Mouse (Mus musculus) midbrain, postnatal 0 days (tissue): ENCODE results near the gene Elfn2. TPM values are rescaled to one million over a fixed set of nuclear protein-coding genes. Genes with fewer than 3 reads are reported as not detected.

ENCODE experiments used
- ATAC-seq: fragments of 200-750 bp; cut with Nextera tagmentation; 2 replicates; pipeline ENCODE4 v1.8.0; 2017; ENCODE audit warnings: moderate number of reproducible peaks, mild to moderate bottlenecking, moderate TSS enrichment, moderate library complexity; ENCODE audit not compliant: low FRiP score
- DNase-seq: peaks from one replicate; pipeline ENCODE4 v3.0.0-alpha.2; 2015; ENCODE audit warnings: low spot score
- H3K27ac ChIP-seq: fragments of 300-500 bp; sonication (generic); 2 replicates; pipeline ENCODE4 v1.5.1; 2014; ENCODE audit warnings: low read depth, mild to moderate bottlenecking, low read length, mixed read lengths
- H3K27me3 ChIP-seq: fragments of 300-500 bp; sonication (generic); 2 replicates; pipeline ENCODE4 v1.6.1; 2014; ENCODE audit warnings: low read length, control low read depth, mixed read lengths; ENCODE audit not compliant: insufficient read depth
- H3K36me3 ChIP-seq: fragments of 300-500 bp; sonication (generic); 2 replicates; pipeline ENCODE4 v1.6.1; 2014; ENCODE audit warnings: low read length, control low read depth, mixed read lengths; ENCODE audit not compliant: insufficient read depth
- H3K4me1 ChIP-seq: fragments of 300-500 bp; sonication (generic); 2 replicates; pipeline ENCODE4 v1.6.1; 2014; ENCODE audit warnings: mild to moderate bottlenecking, control low read depth, antibody characterized with exemption, low read length, mixed read lengths; ENCODE audit not compliant: insufficient read depth
- H3K4me2 ChIP-seq: fragments of 300-500 bp; sonication (generic); 2 replicates; pipeline ENCODE4 v1.6.1; 2014; ENCODE audit warnings: low read depth, mild to moderate bottlenecking, low read length, mixed read lengths; ENCODE audit not compliant: poor library complexity, severe bottlenecking
- H3K4me3 ChIP-seq: fragments of 300-500 bp; sonication (generic); 2 replicates; pipeline ENCODE4 v1.5.1; 2014; ENCODE audit warnings: low read depth, mild to moderate bottlenecking, low read length, moderate library complexity
- H3K9ac ChIP-seq: fragments of 300-500 bp; sonication (generic); replicated peaks from 2 replicates; pipeline ENCODE4 v1.6.1; 2014; ENCODE audit warnings: mild to moderate bottlenecking, low read length, moderate library complexity, mixed read lengths; ENCODE audit not compliant: poor library complexity, severe bottlenecking
- H3K9me3 ChIP-seq: fragments of 300-500 bp; sonication (generic); 2 replicates; pipeline ENCODE4 v1.6.1; 2016; ENCODE audit warnings: low read length, control low read depth
- CTCF ChIP-seq: IDR thresholded peaks from 2 replicates; pipeline ENCODE4 v1.5.1; 2016; ENCODE audit warnings: antibody characterized with exemption, mild to moderate bottlenecking
- WGBS: fragments of 180-500 bp; shearing (Covaris S2); extraction: QIAGEN DNeasy Blood & Tissue Kit; methylation state at CpG from one replicate; pipeline ENCODE4 v1.1.7; 2014; 5-methylcytosine and 5-hydroxymethylcytosine counted together
- polyA plus RNA-seq: library from polyadenylated mRNA; unstranded; fragments of >200 nt; fragmentation: Nextera tagmentation; extraction: Ambion mirVana; gene quantifications from 2 replicates; pipeline ENCODE4 v1.2.1, GENCODE M21; 2015
- total RNA-seq: library from RNA; depleted of rRNA; stranded (reverse); fragments of >200 nt; gene quantifications from 2 replicates; pipeline ENCODE4 v1.2.3, GENCODE M21; 2014

Gene Elfn2
- total and polyA plus RNA-seq, 2 experiments from 2014 or later = 10.2 to 52.1 TPM

- Histone ChIP-seq H3K27ac (peak overlapping the region; percentile 28), H3K9ac (no peak overlapping the region), H3K36me3 (no peaks in the 10 kb centered on the region), H3K4me1 (peaks cover 11% of the 10 kb centered on the region), H3K9me3 (no peaks in the 10 kb centered on the region), H3K27me3 (no peaks in the 10 kb centered on the region), H3K4me2 (no peak overlapping the region), H3K4me3 (no peak overlapping the region)
- WGBS = 26% methylated on average over 10 of the region's 10 CpGs
- peak; percentile 58 for TF ChIP-seq CTCF
- ATAC-seq (peak; percentile 79), DNase-seq (peak; percentile 91)
These were observed 84.4 kb downstream of the Elfn2 start for GRCm38 (mm10) chr15:78634095-78634737.

- H3K9ac ChIP-seq = no peak overlapping the region
- WGBS = 30% methylated on average over 5 of the region's 5 CpGs
- H3K27me3 ChIP-seq = no peaks in the 10 kb centered on the region
- DNase-seq = no peak
- no peak for TF ChIP-seq CTCF
- H3K4me3 ChIP-seq = no peak overlapping the region
- H3K4me2 ChIP-seq = no peak overlapping the region
- H3K36me3 ChIP-seq = no peaks in the 10 kb centered on the region
- no peak for ATAC-seq
- H3K9me3 ChIP-seq = no peaks in the 10 kb centered on the region
- H3K4me1 ChIP-seq = peaks cover 11% of the 10 kb centered on the region
- 0 out of 2 replicates have a peak overlapping the region, but pooled peaks have one; percentile 28 for H3K27ac ChIP-seq
These were observed 85.2 kb downstream of the Elfn2 start for GRCm38 (mm10) chr15:78633413-78633812.

- no peak overlapping the region for H3K9ac ChIP-seq
- no peaks in the 10 kb centered on the region for H3K27me3 ChIP-seq
- no peak overlapping the region for H3K4me3 ChIP-seq
- H3K4me2 ChIP-seq = no peak overlapping the region
- H3K36me3 ChIP-seq = no peaks in the 10 kb centered on the region
- DNase-seq (no peak), ATAC-seq (no peak)
- H3K4me1 ChIP-seq = peaks cover 11% of the 10 kb centered on the region
- no peak overlapping the region for H3K27ac ChIP-seq
- TF ChIP-seq CTCF = no peak
- 57% methylated on average over 2 of the region's 2 CpGs for WGBS
- H3K9me3 ChIP-seq = no peaks in the 10 kb centered on the region
These were observed 86.2 kb downstream of the Elfn2 start for GRCm38 (mm10) chr15:78632387-78632786.

GRCm38 (mm10) chr15:78626285-78626684 is 92.3 kb downstream of the Elfn2 start:
- H3K36me3 ChIP-seq = no peaks in the 10 kb centered on the region
- H3K4me2 ChIP-seq = no peak overlapping the region
- no peak overlapping the region for H3K9ac ChIP-seq
- TF ChIP-seq CTCF = no peak
- DNase-seq = no peak
- no peaks in the 10 kb centered on the region for H3K4me1 ChIP-seq
- H3K27ac ChIP-seq = no peak overlapping the region
- 83% methylated on average over 13 of the region's 13 CpGs for WGBS
- no peak for ATAC-seq
- no peaks in the 10 kb centered on the region for H3K9me3 ChIP-seq
- 0 out of 2 replicates have a peak, but pooled peaks cover 2% of the 10 kb centered on the region for H3K27me3 ChIP-seq
- no peak overlapping the region for H3K4me3 ChIP-seq

DNA sequence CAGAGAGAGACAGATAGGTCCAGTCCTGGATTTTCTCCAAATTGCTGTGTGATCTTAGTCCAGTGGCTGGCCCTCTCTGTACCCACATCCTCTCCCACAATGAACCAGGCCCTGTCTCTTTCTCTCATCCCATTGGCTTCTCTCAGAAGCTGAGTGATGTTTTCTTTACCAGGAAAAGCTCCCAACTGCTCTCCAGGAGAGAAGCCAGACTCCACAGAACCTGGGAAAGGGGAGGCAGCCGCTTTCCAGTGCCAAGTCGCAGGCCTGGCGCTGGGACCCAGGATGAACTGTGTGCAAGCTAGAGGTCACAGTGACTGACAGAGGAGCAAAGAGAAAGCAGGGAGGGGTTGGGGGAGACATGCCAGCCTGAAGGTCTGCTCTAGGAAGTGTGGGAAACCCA is 93.6 kb downstream of the Elfn2 start:
- Histone ChIP-seq H3K36me3 (no peaks in the 10 kb centered on the region), H3K4me3 (no peak overlapping the region), H3K9ac (no peak overlapping the region), H3K27ac (no peak overlapping the region), H3K4me2 (no peak overlapping the region), H3K4me1 (no peaks in the 10 kb centered on the region), H3K27me3 (0 out of 2 replicates have a peak, but pooled peaks cover 3% of the 10 kb centered on the region), H3K9me3 (no peaks in the 10 kb centered on the region)
- no peak for ATAC-seq
- TF ChIP-seq CTCF = no peak
- 85% methylated on average over 3 of the region's 3 CpGs for WGBS
- DNase-seq = no peak

DNA sequence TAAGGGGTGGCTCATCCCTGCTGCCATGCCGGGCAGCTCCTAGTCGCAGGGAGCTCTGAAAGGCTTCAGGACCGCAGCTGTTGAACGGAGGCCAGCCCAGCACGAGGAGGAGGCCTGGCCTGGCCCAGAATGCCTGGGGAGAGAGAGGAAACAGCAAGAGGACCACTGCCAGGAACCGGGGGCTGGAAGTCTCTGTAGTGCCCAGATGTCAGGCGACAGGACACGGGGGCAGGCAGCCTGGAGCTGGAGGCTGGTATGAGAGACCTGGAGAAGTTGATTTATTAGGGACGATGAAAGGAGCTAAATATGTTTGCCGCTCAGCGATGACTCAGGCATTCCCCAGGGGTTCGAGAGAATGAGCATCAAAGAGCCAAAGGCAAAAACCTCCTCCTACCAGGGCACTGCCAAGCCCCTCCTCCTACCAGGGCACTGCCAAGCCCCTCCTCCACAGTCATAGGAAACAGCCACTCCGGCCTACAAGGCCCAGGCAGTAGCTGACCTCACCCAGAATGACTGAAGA is 94.1 kb downstream of the Elfn2 start:
- ATAC-seq = peak; percentile 62; the same call in 1 of the 2 replicates
- Histone ChIP-seq H3K36me3 (no peaks in the 10 kb centered on the region), H3K27ac (no peak overlapping the region), H3K4me2 (no peak overlapping the region), H3K9ac (no peak overlapping the region), H3K4me3 (no peak overlapping the region), H3K9me3 (no peaks in the 10 kb centered on the region), H3K4me1 (no peaks in the 10 kb centered on the region), H3K27me3 (peaks cover 3% of the 10 kb centered on the region; the same call in 1 of the 2 replicates)
- no peak for TF ChIP-seq CTCF
- WGBS = 35% methylated on average over 13 of the region's 13 CpGs
- DNase-seq = peak; percentile 87
